Mouse (Mus musculus): Measurements from ENCODE around the gene Msx1.

Gene Msx1

DNA sequence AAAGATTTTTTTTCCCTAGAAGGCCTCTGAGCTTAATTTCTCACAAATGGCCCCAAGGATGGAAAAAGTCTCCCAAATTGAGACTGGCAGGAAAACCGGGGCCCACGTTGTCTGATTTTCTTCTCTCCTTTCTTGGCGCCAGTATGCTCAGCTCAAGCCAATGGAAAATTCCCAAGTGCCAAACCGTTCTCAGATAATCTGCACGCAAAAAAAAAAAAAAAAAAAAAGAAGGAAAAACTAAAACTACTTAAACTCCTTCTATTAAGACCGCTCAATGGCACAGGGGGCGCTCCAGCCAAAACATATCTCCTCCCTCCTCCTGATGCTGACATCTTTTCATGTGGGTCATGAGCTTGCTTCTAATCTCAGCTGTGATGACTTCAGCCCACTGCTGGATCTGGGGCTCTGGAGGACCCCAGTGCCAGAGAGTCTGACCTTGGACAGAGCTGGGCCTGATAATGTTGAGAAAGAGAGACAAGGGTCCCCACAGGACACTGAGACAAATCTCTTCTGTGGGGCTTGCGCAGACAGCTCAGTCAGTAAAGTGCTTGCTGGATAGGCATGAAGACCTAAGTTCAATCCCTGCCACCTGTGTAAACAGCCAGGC, 19.8 kb downstream of the Msx1 start:
- in situ Hi-C loops (cut with MboI, MseI), result loop anchor here in 1 of 2 experiments (25.0 kb wide), 1 partner anchor 917 kb away; no protein-coding TSS in a partner anchor

- in situ Hi-C loops (cut with MboI, MseI), result no loop called here
Observed at GRCm38 (mm10) chr5:37797251-37797650, 27.1 kb downstream of the Msx1 start.

GRCm38 (mm10) chr5:37796751-37797150, 27.6 kb downstream of the Msx1 start:
- in situ Hi-C loops (cut with MboI, MseI), result no loop called here

DNA sequence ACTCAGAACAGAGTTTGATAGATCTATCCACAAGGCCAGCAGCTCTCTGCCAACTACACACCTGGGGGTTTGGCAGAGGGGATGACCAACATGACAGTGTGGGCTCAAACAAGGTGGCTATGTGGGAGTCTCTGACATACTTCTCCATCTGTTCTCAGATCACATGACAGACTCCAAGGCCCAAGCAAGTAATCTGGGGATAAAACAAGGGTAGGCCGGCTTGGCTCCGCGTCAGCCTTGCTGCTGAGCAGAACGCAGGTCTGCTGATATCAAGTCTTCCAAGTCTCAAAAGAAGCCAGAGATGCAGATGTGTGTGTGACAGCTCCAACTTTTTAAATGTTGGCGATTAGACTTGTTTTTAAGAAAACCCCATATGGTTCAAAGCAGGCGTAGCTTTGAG, 28.7 kb downstream of the Msx1 start:
- in situ Hi-C loops (cut with MboI, MseI), result no loop called here

- in situ Hi-C loops (cut with MboI, MseI), result no loop called here
Observed at GRCm38 (mm10) chr5:37792154-37792553, 32.2 kb downstream of the Msx1 start.

DNA sequence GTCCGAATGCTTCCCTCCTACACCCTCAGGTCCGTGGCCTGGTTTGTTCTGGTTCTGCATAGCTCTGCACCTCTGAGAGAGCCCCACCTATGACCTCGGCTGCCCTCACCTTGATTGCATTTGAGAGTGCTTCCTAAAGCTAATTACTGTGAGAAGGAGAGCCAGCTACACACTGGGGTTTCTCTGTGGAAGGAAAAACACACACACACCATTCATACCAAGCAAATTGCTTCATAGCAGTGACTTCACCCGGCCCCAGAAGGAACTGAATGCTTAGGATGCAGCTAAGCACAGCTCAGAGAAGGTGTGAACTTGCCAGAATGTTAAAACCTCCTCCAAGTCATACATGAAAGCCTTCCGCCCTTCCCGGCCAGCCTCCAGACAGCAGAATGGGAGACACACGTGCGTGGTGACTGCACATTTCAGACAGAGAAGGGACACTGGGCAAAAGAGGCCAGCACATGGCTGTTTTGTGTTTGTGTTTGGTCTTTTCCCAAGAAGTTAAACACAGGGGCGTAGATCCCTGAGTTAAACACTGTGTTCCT, 39.5 kb downstream of the Msx1 start:
- in situ Hi-C loops (cut with MboI, MseI), result no loop called here

DNA sequence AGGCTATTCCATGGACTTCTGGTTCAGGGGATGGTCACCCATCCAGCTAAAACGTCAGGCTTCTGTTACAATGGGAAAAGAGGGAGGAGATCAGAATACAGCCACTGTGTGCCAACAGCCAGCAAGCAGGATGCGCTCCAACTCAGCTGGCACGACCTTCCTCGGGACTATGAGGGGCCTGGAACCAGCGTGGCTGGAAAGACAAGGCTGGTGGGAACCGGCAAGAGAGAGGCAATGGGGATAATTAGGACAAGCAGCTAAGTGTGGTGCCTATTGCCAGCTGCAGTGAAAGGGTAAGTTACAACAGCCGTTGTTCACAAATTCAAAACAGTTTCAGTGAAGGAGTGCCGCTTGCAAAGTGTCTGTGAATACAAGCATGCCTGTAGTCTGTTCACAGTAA, 41.1 kb downstream of the Msx1 start:
- in situ Hi-C loops (cut with MboI, MseI), result no loop called here

DNA sequence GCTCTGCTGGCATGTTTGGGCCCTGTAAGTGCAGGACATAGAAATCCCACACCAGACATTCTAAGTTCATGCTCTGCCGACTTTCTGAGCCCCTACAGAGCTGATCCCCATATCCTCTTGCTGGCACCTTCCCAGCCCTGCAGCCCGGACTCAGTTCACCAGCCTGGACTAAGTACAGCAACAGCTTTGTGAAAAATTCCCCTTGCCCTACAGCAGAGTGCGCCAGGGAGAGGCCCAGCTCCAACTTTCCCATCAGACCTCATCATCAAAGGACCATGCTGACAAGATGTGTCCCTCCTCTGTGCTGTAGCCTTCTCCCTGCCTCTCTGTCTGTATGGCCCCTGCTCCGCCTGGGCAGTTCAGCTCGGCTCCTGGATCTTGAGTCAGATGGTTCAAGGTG, 48.7 kb downstream of the Msx1 start:
- in situ Hi-C loops (cut with MboI, MseI), result no loop called here

DNA sequence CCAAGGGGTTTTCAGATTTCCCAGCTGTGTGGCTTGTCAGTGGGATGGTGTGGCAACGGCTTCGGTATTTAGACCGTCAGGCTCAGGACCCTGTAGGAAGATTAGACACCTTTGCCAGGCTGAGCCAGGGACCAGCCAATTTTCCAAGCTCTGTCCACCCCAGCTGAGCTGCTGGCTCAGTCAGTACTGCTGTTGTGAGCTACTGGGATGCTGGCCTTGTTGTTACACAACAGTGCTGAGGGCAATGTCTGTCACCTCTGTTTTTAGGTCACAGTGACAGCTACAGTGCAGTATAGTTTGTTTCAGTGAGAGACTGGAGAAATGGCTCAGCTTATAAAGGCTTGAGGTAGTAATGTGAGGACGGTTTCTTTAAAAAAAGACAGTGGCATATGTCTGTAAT, 50.4 kb downstream of the Msx1 start:
- in situ Hi-C loops (cut with MboI, MseI), result no loop called here

- in situ Hi-C loops (cut with MboI, MseI), result no loop called here
Observed at GRCm38 (mm10) chr5:37770870-37771269, 53.5 kb downstream of the Msx1 start.
